Mouse (Mus musculus) G1E (cell line): ENCODE results near the gene Lrrc27.

ENCODE experiments used
- CTCF ChIP-seq: IDR thresholded peaks from 2 replicates; pipeline ENCODE4 v1.5.1; 2012; ENCODE audit warnings: low read depth, low read length, inconsistent platforms, mixed read lengths
- GATA1 ChIP-seq: IDR thresholded peaks from 2 replicates; pipeline ENCODE4 v1.6.1; 2012; ENCODE audit warnings: borderline replicate concordance, low read length, inconsistent platforms, mixed read lengths

GRCm38 (mm10) chr7:139228447-139229171, 15.8 kb downstream of the Lrrc27 start:
- TF ChIP-seq CTCF (no peak), GATA1 (no peak)
